Mouse (Mus musculus): ENCODE measurements around the gene Lrrc4. TPM values are rescaled to one million over a fixed set of nuclear protein-coding genes. Genes with fewer than 3 reads are reported as not detected.

The Lrrc4 gene
- polyA plus RNA-seq, 1 experiment from 2014 or later, result 0.44 TPM

- Histone ChIP-seq H3K4me3 (no peak overlapping the region), H3K9me3 (no peaks in the 10 kb centered on the region), H3K27ac (no peak overlapping the region), H3K9ac (no peak overlapping the region), H3K4me1 (no peaks in the 10 kb centered on the region), H3K36me3 (no peaks in the 10 kb centered on the region), H3K4me2 (no peak overlapping the region), H3K27me3 (no peaks in the 10 kb centered on the region)
- no peak for ATAC-seq (ENCODE audit: borderline replicate concordance, extremely low read depth, low FRiP score, low TSS enrichment)
- WGBS, result 50% methylated on average over 2 of the region's 2 CpGs
Observed at GRCm38 (mm10) chr6:28642909-28643308, 188.6 kb downstream of the Lrrc4 start.

- Histone ChIP-seq H3K27me3 (no peaks in the 10 kb centered on the region), H3K4me1 (no peaks in the 10 kb centered on the region), H3K27ac (no peak overlapping the region), H3K36me3 (no peaks in the 10 kb centered on the region), H3K9ac (no peak overlapping the region), H3K4me3 (no peak overlapping the region), H3K4me2 (no peak overlapping the region), H3K9me3 (no peaks in the 10 kb centered on the region)
- no peak for ATAC-seq (ENCODE audit: borderline replicate concordance, extremely low read depth, low FRiP score, low TSS enrichment)
- 88% methylated on average over 5 of the region's 5 CpGs for WGBS
Observed at GRCm38 (mm10) chr6:28640088-28640487, 191.5 kb downstream of the Lrrc4 start.

- Histone ChIP-seq H3K9ac (no peak overlapping the region), H3K4me3 (no peak overlapping the region), H3K9me3 (no peaks in the 10 kb centered on the region), H3K4me2 (no peak overlapping the region), H3K4me1 (0 out of 2 replicates have a peak, but pooled peaks cover 6% of the 10 kb centered on the region), H3K27ac (no peak overlapping the region), H3K27me3 (no peaks in the 10 kb centered on the region), H3K36me3 (no peaks in the 10 kb centered on the region)
- ATAC-seq (ENCODE audit: borderline replicate concordance, extremely low read depth, low FRiP score, low TSS enrichment), result no peak
- WGBS, result 65% methylated on average over 6 of the region's 6 CpGs
Observed at GRCm38 (mm10) chr6:28635531-28636348, 195.8 kb downstream of the Lrrc4 start.

- no peak overlapping the region for H3K4me3 ChIP-seq
- H3K36me3 ChIP-seq, result no peaks in the 10 kb centered on the region
- H3K27me3 ChIP-seq, result no peaks in the 10 kb centered on the region
- H3K4me2 ChIP-seq, result no peak overlapping the region
- no peak overlapping the region for H3K9ac ChIP-seq
- no peak for ATAC-seq (ENCODE audit: borderline replicate concordance, extremely low read depth, low FRiP score, low TSS enrichment)
- H3K9me3 ChIP-seq, result no peaks in the 10 kb centered on the region
- 29% methylated on average over 1 of the region's 1 CpGs for WGBS
- 0 out of 2 replicates have a peak, but pooled peaks cover 6% of the 10 kb centered on the region for H3K4me1 ChIP-seq
- H3K27ac ChIP-seq, result no peak overlapping the region
Observed at GRCm38 (mm10) chr6:28635092-28635491, 196.5 kb downstream of the Lrrc4 start.

GRCm38 (mm10) chr6:28633656-28634055 lies 197.9 kb downstream of the Lrrc4 start:
- no peak overlapping the region for H3K27ac ChIP-seq
- ATAC-seq (ENCODE audit: borderline replicate concordance, extremely low read depth, low FRiP score, low TSS enrichment), result no peak
- no peaks in the 10 kb centered on the region for H3K27me3 ChIP-seq
- H3K4me1 ChIP-seq, result 0 out of 2 replicates have a peak, but pooled peaks cover 10% of the 10 kb centered on the region
- H3K36me3 ChIP-seq, result no peaks in the 10 kb centered on the region
- no peak overlapping the region for H3K4me2 ChIP-seq
- no peaks in the 10 kb centered on the region for H3K9me3 ChIP-seq
- 65% methylated on average over 3 of the region's 3 CpGs for WGBS
- H3K4me3 ChIP-seq, result no peak overlapping the region
- H3K9ac ChIP-seq, result no peak overlapping the region

GRCm38 (mm10) chr6:28633120-28633519 lies 198.4 kb downstream of the Lrrc4 start:
- no peak overlapping the region for H3K4me2 ChIP-seq
- H3K9me3 ChIP-seq, result no peaks in the 10 kb centered on the region
- H3K27me3 ChIP-seq, result no peaks in the 10 kb centered on the region
- H3K4me1 ChIP-seq, result 0 out of 2 replicates have a peak, but pooled peaks cover 10% of the 10 kb centered on the region
- H3K9ac ChIP-seq, result no peak overlapping the region
- no peak overlapping the region for H3K4me3 ChIP-seq
- ATAC-seq (ENCODE audit: borderline replicate concordance, extremely low read depth, low FRiP score, low TSS enrichment), result no peak
- H3K27ac ChIP-seq, result no peak overlapping the region
- 48% methylated on average over 2 of the region's 2 CpGs for WGBS
- no peaks in the 10 kb centered on the region for H3K36me3 ChIP-seq

- Histone ChIP-seq H3K27me3 (no peaks in the 10 kb centered on the region), H3K4me1 (0 out of 2 replicates have a peak, but pooled peaks cover 10% of the 10 kb centered on the region), H3K4me3 (no peak overlapping the region), H3K27ac (no peak overlapping the region), H3K4me2 (no peak overlapping the region), H3K9me3 (no peaks in the 10 kb centered on the region), H3K9ac (no peak overlapping the region), H3K36me3 (peaks cover 5% of the 10 kb centered on the region; the same call in 1 of the 2 replicates)
- 71% methylated on average over 2 of the region's 2 CpGs for WGBS
- ATAC-seq (ENCODE audit: borderline replicate concordance, extremely low read depth, low FRiP score, low TSS enrichment), result no peak
Observed at GRCm38 (mm10) chr6:28630926-28631325, 200.6 kb downstream of the Lrrc4 start.

- WGBS, result 67% methylated on average over 2 of the region's 2 CpGs
- no peaks in the 10 kb centered on the region for H3K9me3 ChIP-seq
- H3K4me1 ChIP-seq, result 0 out of 2 replicates have a peak, but pooled peaks cover 10% of the 10 kb centered on the region
- no peak overlapping the region for H3K27ac ChIP-seq
- no peak overlapping the region for H3K4me3 ChIP-seq
- no peaks in the 10 kb centered on the region for H3K27me3 ChIP-seq
- no peak overlapping the region for H3K9ac ChIP-seq
- no peak overlapping the region for H3K4me2 ChIP-seq
- no peak for ATAC-seq (ENCODE audit: borderline replicate concordance, extremely low read depth, low FRiP score, low TSS enrichment)
- H3K36me3 ChIP-seq, result peaks cover 5% of the 10 kb centered on the region; the same call in 1 of the 2 replicates
Observed at GRCm38 (mm10) chr6:28629866-28630265, 201.7 kb downstream of the Lrrc4 start.

GRCm38 (mm10) chr6:28628408-28628807 lies 203.1 kb downstream of the Lrrc4 start:
- no peaks in the 10 kb centered on the region for H3K27me3 ChIP-seq
- no peak for ATAC-seq (ENCODE audit: borderline replicate concordance, extremely low read depth, low FRiP score, low TSS enrichment)
- no peaks in the 10 kb centered on the region for H3K9me3 ChIP-seq
- no peak overlapping the region for H3K27ac ChIP-seq
- peaks cover 5% of the 10 kb centered on the region; the same call in 1 of the 2 replicates for H3K36me3 ChIP-seq
- no peak overlapping the region for H3K4me2 ChIP-seq
- H3K4me1 ChIP-seq, result 0 out of 2 replicates have a peak, but pooled peaks cover 8% of the 10 kb centered on the region
- WGBS, result 60% methylated on average over 1 of the region's 1 CpGs
- no peak overlapping the region for H3K4me3 ChIP-seq
- H3K9ac ChIP-seq, result no peak overlapping the region

- Histone ChIP-seq H3K27me3 (no peaks in the 10 kb centered on the region), H3K4me1 (peaks cover 16% of the 10 kb centered on the region), H3K9ac (no peak overlapping the region), H3K9me3 (no peaks in the 10 kb centered on the region), H3K4me2 (no peak overlapping the region), H3K27ac (no peak overlapping the region), H3K36me3 (peaks cover 5% of the 10 kb centered on the region; the same call in 1 of the 2 replicates), H3K4me3 (no peak overlapping the region)
- ATAC-seq (ENCODE audit: borderline replicate concordance, extremely low read depth, low FRiP score, low TSS enrichment), result no peak
- 71% methylated on average over 3 of the region's 3 CpGs for WGBS
Observed at GRCm38 (mm10) chr6:28622963-28623362, 208.6 kb downstream of the Lrrc4 start.

GRCm38 (mm10) chr6:28622522-28622921 lies 209.0 kb downstream of the Lrrc4 start:
- Histone ChIP-seq H3K27me3 (no peaks in the 10 kb centered on the region), H3K9me3 (no peaks in the 10 kb centered on the region), H3K9ac (no peak overlapping the region), H3K4me1 (peaks cover 17% of the 10 kb centered on the region), H3K4me2 (no peak overlapping the region), H3K36me3 (peaks cover 5% of the 10 kb centered on the region; the same call in 1 of the 2 replicates), H3K27ac (peak overlapping the region; percentile 25; the same call in 1 of the 2 replicates), H3K4me3 (no peak overlapping the region)
- peak; percentile 48; the same call in 1 of the 2 replicates for ATAC-seq (ENCODE audit: borderline replicate concordance, extremely low read depth, low FRiP score, low TSS enrichment)
- WGBS, result 46% methylated on average over 6 of the region's 6 CpGs

GRCm38 (mm10) chr6:28621961-28622360 lies 209.6 kb downstream of the Lrrc4 start:
- Histone ChIP-seq H3K27ac (peak overlapping the region; percentile 25; the same call in 1 of the 2 replicates), H3K9me3 (no peaks in the 10 kb centered on the region), H3K4me1 (peaks cover 17% of the 10 kb centered on the region), H3K4me2 (no peak overlapping the region), H3K4me3 (no peak overlapping the region), H3K9ac (no peak overlapping the region), H3K36me3 (peaks cover under 1% of the 10 kb centered on the region; the same call in 1 of the 2 replicates), H3K27me3 (no peaks in the 10 kb centered on the region)
- no peak for ATAC-seq (ENCODE audit: borderline replicate concordance, extremely low read depth, low FRiP score, low TSS enrichment)
- 77% methylated on average over 5 of the region's 5 CpGs for WGBS

Measured in lung, embryonic 15.5 days (tissue).